Mouse (Mus musculus): ENCODE data around the gene Olfr1340. TPM values are rescaled to one million over a fixed set of nuclear protein-coding genes. Genes with fewer than 3 reads are reported as not detected.

Olfr1340 gene
- not detected in 2 replicates for polyA plus RNA-seq (2012; rRNA removed; ENCODE audit: low replicate concordance)

GRCm38 (mm10) chr4:118719838-118720237, at the start of gene Olfr1340:
Gene Olfr1340, plus strand, starts transcription at chr4:118720138.

GRCm38 (mm10) chr4:118692412-118692973, 27.4 kb upstream of the Olfr1340 start, which contains the start of gene Olfr1342:
Gene Olfr1342, minus strand, starts transcription at chr4:118692756.

DNA sequence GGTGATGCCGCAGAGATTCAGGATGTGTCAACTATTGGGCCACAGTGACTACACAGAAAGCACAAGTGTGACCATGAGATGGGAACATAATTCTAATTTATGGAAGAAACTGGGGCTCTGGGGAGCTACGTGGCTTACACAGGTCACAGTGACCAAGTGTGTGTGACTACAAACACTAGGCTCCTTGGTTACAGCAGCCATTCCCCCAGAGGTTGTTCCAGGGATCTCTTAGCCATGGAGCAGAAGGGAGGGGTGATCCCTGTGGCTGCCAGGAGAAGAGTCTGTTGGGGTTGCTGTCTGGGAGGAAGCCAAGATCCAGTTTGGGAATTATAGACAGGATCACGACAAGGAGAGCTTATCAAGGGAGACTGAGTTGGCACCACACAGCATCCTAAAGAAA, 16.7 kb upstream of the Olfr1340 start, which contains the start of gene Olfr1341:
Gene Olfr1341 (plus strand): TSS at position 301 of the 400 bp plus-strand sequence.

DNA sequence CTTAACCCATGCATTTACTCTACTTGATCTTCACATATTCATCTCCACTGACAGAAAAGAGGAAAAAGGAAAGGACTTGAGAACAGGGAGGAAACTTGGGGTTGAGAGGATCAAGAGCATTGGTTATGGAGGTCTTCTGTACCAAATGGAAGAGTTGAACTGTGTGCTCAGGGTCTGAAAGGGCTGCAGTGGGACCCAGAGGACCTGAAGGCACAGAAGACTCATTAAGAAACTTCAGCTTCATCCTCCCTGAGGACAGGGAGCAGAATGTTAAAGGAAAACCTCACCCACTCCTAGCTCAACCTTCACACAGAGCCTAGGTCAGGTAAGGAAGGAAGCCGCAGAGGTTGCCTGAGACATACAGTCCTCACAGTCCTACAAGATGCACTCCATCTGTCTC, 11.9 kb downstream of the Olfr1340 start, which contains the start of gene Olfr1339:
Gene Olfr1339 (plus strand): TSS at position 301 of the 400 bp plus-strand sequence.

GRCm38 (mm10) chr4:118758637-118759036, 38.7 kb downstream of the Olfr1340 start, which contains the start of gene Olfr1338:
Gene Olfr1338, minus strand, starts transcription at chr4:118758737.

Other genes with a start within 250 kb of the Olfr1340 start
- gene Tie1, start 230.1 kb upstream of the Olfr1340 start, polyA plus RNA-seq (2012; rRNA removed; ENCODE audit: low replicate concordance), result 48.7 and 75.0 TPM in 2 replicates
- 8.1 and 9.7 TPM in 2 replicates for gene 2610528J11Rik, start 193.1 kb upstream of the Olfr1340 start, polyA plus RNA-seq (2012; rRNA removed; ENCODE audit: low replicate concordance)
- 13.6 and 13.7 TPM in 2 replicates for gene Tmem125, start 176.1 kb upstream of the Olfr1340 start, polyA plus RNA-seq (2012; rRNA removed; ENCODE audit: low replicate concordance)
- 0.16 TPM in 1 of 2 replicates, not detected in the other for gene Cfap57, start 99.4 kb upstream of the Olfr1340 start, polyA plus RNA-seq (2012; rRNA removed; ENCODE audit: low replicate concordance)
- 9.8 and 13.4 TPM in 2 replicates for gene Ebna1bp2, start 99.3 kb upstream of the Olfr1340 start, polyA plus RNA-seq (2012; rRNA removed; ENCODE audit: low replicate concordance)
- gene Olfr62, start 61.2 kb upstream of the Olfr1340 start, polyA plus RNA-seq (2012; rRNA removed; ENCODE audit: low replicate concordance), result not detected in 2 replicates
- 0.23 TPM in 1 of 2 replicates, not detected in the other for gene Olfr1342, start 27.4 kb upstream of the Olfr1340 start, polyA plus RNA-seq (2012; rRNA removed; ENCODE audit: low replicate concordance)
- gene Olfr1341, start 16.6 kb upstream of the Olfr1340 start, polyA plus RNA-seq (2012; rRNA removed; ENCODE audit: low replicate concordance), result not detected in 2 replicates
- not detected in 2 replicates for gene Olfr1339, start 12.0 kb downstream of the Olfr1340 start, polyA plus RNA-seq (2012; rRNA removed; ENCODE audit: low replicate concordance)
- gene Olfr1338, start 38.6 kb downstream of the Olfr1340 start, polyA plus RNA-seq (2012; rRNA removed; ENCODE audit: low replicate concordance), result not detected in 2 replicates
- not detected in 2 replicates for gene Olfr1337, start 62.4 kb downstream of the Olfr1340 start, polyA plus RNA-seq (2012; rRNA removed; ENCODE audit: low replicate concordance)
- gene Olfr1335, start 89.8 kb downstream of the Olfr1340 start, polyA plus RNA-seq (2012; rRNA removed; ENCODE audit: low replicate concordance), result not detected in 2 replicates
- gene Olfr1333, start 116.1 kb downstream of the Olfr1340 start, polyA plus RNA-seq (2012; rRNA removed; ENCODE audit: low replicate concordance), result not detected in 2 replicates
- not detected in 2 replicates for gene Olfr1331, start 144.5 kb downstream of the Olfr1340 start, polyA plus RNA-seq (2012; rRNA removed; ENCODE audit: low replicate concordance)
- not detected in 2 replicates for gene Olfr1330, start 168.5 kb downstream of the Olfr1340 start, polyA plus RNA-seq (2012; rRNA removed; ENCODE audit: low replicate concordance)
- gene Olfr1329, start 197.3 kb downstream of the Olfr1340 start, polyA plus RNA-seq (2012; rRNA removed; ENCODE audit: low replicate concordance), result not detected in 2 replicates
- not detected in 2 replicates for gene Olfr1328, start 218.5 kb downstream of the Olfr1340 start, polyA plus RNA-seq (2012; rRNA removed; ENCODE audit: low replicate concordance)
- gene Lao1, start 241.4 kb downstream of the Olfr1340 start, polyA plus RNA-seq (2012; rRNA removed; ENCODE audit: low replicate concordance), result 0.10 and 0.20 TPM in 2 replicates

All from mammary gland, adult 2 months (tissue).